Mouse (Mus musculus) cerebellum, postnatal 14 days (tissue): ENCODE measurements around the gene Lyz2.
"Not testable (repeated sequence)": the region's sequence is repeated elsewhere in the genome, so short reads cannot be mapped to it uniquely, and the experiment has no call there.

Source experiments
- DNase-seq, 2 experiments: peaks; one replicate each; pipeline ENCODE4 v3.0.0; 2021; ENCODE audit warnings: mixed read lengths in 2 of 2

Gene Lyz2

GRCm38 (mm10) chr10:117284578-117285520 lies 2.7 kb upstream of the Lyz2 start:
- DNase-seq = no peak

- DNase-seq = no peak
Observed at GRCm38 (mm10) chr10:117283871-117284577, 1.9 kb upstream of the Lyz2 start.

- not testable (repeated sequence) for DNase-seq
Observed at GRCm38 (mm10) chr10:117283196-117283595, 1.1 kb upstream of the Lyz2 start.

- DNase-seq = no peak
Observed at GRCm38 (mm10) chr10:117282551-117282950, 430 bp upstream of the Lyz2 start.

GRCm38 (mm10) chr10:117281381-117281920 lies 670 bp downstream of the Lyz2 start:
- no peak for DNase-seq

- DNase-seq = no peak
Observed at GRCm38 (mm10) chr10:117280000-117280399, 2.1 kb downstream of the Lyz2 start.

- DNase-seq = not testable (repeated sequence)
Observed at GRCm38 (mm10) chr10:117278510-117278909, 3.6 kb downstream of the Lyz2 start.

- DNase-seq = not testable (repeated sequence)
Observed at GRCm38 (mm10) chr10:117277779-117278178, 4.3 kb downstream of the Lyz2 start.

GRCm38 (mm10) chr10:117275681-117276369 lies 6.3 kb downstream of the Lyz2 start:
- DNase-seq = no peak

- not testable (repeated sequence) for DNase-seq
Observed at GRCm38 (mm10) chr10:117274645-117275044, 7.5 kb downstream of the Lyz2 start.

GRCm38 (mm10) chr10:117272023-117272422 lies 10.1 kb downstream of the Lyz2 start:
- no peak for DNase-seq

- no peak for DNase-seq
Observed at GRCm38 (mm10) chr10:117259870-117260269, 22.3 kb downstream of the Lyz2 start.

- no peak for DNase-seq
Observed at GRCm38 (mm10) chr10:117238603-117239002, 43.5 kb downstream of the Lyz2 start, which contains the start of gene 9530003J23Rik. TSS of gene 9530003J23Rik (minus strand) at chr10:117238703.

GRCm38 (mm10) chr10:117235866-117236265 lies 46.3 kb downstream of the Lyz2 start:
- no peak for DNase-seq

- DNase-seq = no peak
Observed at GRCm38 (mm10) chr10:117234825-117235224, 47.3 kb downstream of the Lyz2 start.

- no peak for DNase-seq
Observed at GRCm38 (mm10) chr10:117229826-117230225, 52.3 kb downstream of the Lyz2 start.
